Mouse (Mus musculus) urinary bladder, postnatal 10 days (tissue): ENCODE results near the gene Fryl.

Experiments used
- DNase-seq: peaks from one replicate; pipeline ENCODE4 v3.0.0; 2022; ENCODE audit warnings: low spot score

Gene Fryl

GRCm38 (mm10) chr5:73157009-73157408, 99.4 kb downstream of the Fryl start:
- no peak for DNase-seq

- DNase-seq = no peak
Measured at GRCm38 (mm10) chr5:73156226-73156926, 100.0 kb downstream of the Fryl start.

- no peak for DNase-seq
Measured at GRCm38 (mm10) chr5:73153802-73154465, 102.5 kb downstream of the Fryl start.

- no peak for DNase-seq
Measured at GRCm38 (mm10) chr5:73152206-73152605, 104.2 kb downstream of the Fryl start.

GRCm38 (mm10) chr5:73150877-73151445, 105.5 kb downstream of the Fryl start:
- no peak for DNase-seq

- no peak for DNase-seq
Measured at GRCm38 (mm10) chr5:73144987-73145386, 111.4 kb downstream of the Fryl start.

- DNase-seq = no peak
Measured at GRCm38 (mm10) chr5:73141712-73142111, 114.7 kb downstream of the Fryl start.

GRCm38 (mm10) chr5:73141161-73141560, 115.3 kb downstream of the Fryl start:
- DNase-seq = no peak

GRCm38 (mm10) chr5:73137561-73137960, 118.9 kb downstream of the Fryl start:
- DNase-seq = no peak

GRCm38 (mm10) chr5:73135959-73136358, 120.5 kb downstream of the Fryl start:
- DNase-seq = no peak

GRCm38 (mm10) chr5:73135131-73135530, 121.3 kb downstream of the Fryl start:
- DNase-seq = no peak

- DNase-seq = no peak
Measured at GRCm38 (mm10) chr5:73133833-73134185, 122.6 kb downstream of the Fryl start.

GRCm38 (mm10) chr5:73132998-73133832, 123.2 kb downstream of the Fryl start:
- DNase-seq = no peak

- no peak for DNase-seq
Measured at GRCm38 (mm10) chr5:73130984-73131383, 125.4 kb downstream of the Fryl start.

GRCm38 (mm10) chr5:73129871-73130270, 126.5 kb downstream of the Fryl start:
- DNase-seq = no peak

- no peak for DNase-seq
Measured at GRCm38 (mm10) chr5:73119969-73120725, 136.3 kb downstream of the Fryl start.

GRCm38 (mm10) chr5:73119524-73119923, 136.9 kb downstream of the Fryl start:
- no peak for DNase-seq

GRCm38 (mm10) chr5:73118786-73119185, 137.6 kb downstream of the Fryl start:
- DNase-seq = no peak

- no peak for DNase-seq
Measured at GRCm38 (mm10) chr5:73114878-73115277, 141.5 kb downstream of the Fryl start.

GRCm38 (mm10) chr5:73112331-73112730, 144.1 kb downstream of the Fryl start:
- no peak for DNase-seq

- no peak for DNase-seq
Measured at GRCm38 (mm10) chr5:73103657-73104056, 152.8 kb downstream of the Fryl start.
